Mouse (Mus musculus) midbrain, embryonic 10.5 days (tissue): ENCODE results near the gene Slx1b. TPM values are rescaled to one million over a fixed set of nuclear protein-coding genes. Genes with fewer than 3 reads are reported as not detected.
"Not testable (repeated sequence)": the region's sequence is repeated elsewhere in the genome, so short reads cannot be mapped to it uniquely, and the experiment has no call there.

Source experiments
- DNase-seq: peaks from one replicate; pipeline ENCODE4 v3.0.0-alpha.2; 2017; ENCODE audit warnings: low spot score
- H3K27ac ChIP-seq: fragments of 300-500 bp; sonication (generic); replicated peaks from 2 replicates; pipeline ENCODE4 v1.5.1; 2016; ENCODE audit warnings: mild to moderate bottlenecking
- H3K27me3 ChIP-seq: fragments of 300-500 bp; sonication (generic); 2 replicates; pipeline ENCODE4 v1.6.1; 2016; ENCODE audit warnings: low read depth, mild to moderate bottlenecking; ENCODE audit not compliant: poor library complexity, severe bottlenecking
- H3K36me3 ChIP-seq: fragments of 300-500 bp; sonication (generic); 2 replicates; pipeline ENCODE4 v1.6.1; 2016; ENCODE audit warnings: mild to moderate bottlenecking, moderate library complexity
- H3K4me1 ChIP-seq: fragments of 300-500 bp; sonication (generic); 2 replicates; pipeline ENCODE4 v1.6.1; 2016
- H3K4me3 ChIP-seq: fragments of 300-500 bp; sonication (generic); 2 replicates; pipeline ENCODE4 v1.5.1; 2016; ENCODE audit warnings: mild to moderate bottlenecking, moderate library complexity
- H3K9me3 ChIP-seq: fragments of 300-500 bp; sonication (generic); replicated peaks from 2 replicates; pipeline ENCODE4 v1.6.1; 2016; ENCODE audit warnings: mild to moderate bottlenecking
- WGBS: fragments of 180-500 bp; shearing (Covaris S2); methylation state at CpG from one replicate; pipeline ENCODE4 v1.1.7; 2016; 5-methylcytosine and 5-hydroxymethylcytosine counted together
- polyA plus RNA-seq: library from polyadenylated mRNA; unstranded; fragments of >200 nt; fragmentation: Nextera tagmentation; extraction: Ambion mirVana; gene quantifications from 2 replicates; pipeline ENCODE4 v1.2.1, GENCODE M21; 2016

Gene Slx1b
- polyA plus RNA-seq, 1 experiment from 2014 or later: 14.1 TPM

DNA sequence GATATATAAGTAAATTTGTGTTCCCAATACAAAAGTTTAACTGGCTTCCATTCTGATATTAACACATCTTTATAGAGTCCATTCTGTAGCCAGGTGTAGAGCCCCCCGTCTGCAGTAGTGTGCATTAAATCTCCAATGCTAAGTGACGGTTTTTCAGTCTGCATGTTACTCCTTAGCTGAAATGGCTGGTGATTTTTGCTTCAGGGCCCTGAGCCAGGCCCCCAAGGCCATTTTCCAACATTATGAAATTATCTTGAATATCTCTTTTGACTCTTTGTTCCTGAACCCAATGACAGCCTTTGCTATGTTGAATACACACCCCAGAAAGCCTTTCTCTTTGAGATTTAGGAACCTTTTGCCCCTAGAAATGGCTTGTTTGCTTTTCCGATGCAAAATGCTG is 35.8 kb downstream of the Slx1b start:
- no peaks in the 10 kb centered on the region for H3K9me3 ChIP-seq
- 91% methylated on average over 3 of the region's 3 CpGs for WGBS
- DNase-seq: no peak
- peaks cover 35% of the 10 kb centered on the region for H3K36me3 ChIP-seq
- H3K4me3 ChIP-seq: no peak overlapping the region
- H3K4me1 ChIP-seq: no peaks in the 10 kb centered on the region
- H3K27ac ChIP-seq: no peak overlapping the region
- no peaks in the 10 kb centered on the region for H3K27me3 ChIP-seq

DNA sequence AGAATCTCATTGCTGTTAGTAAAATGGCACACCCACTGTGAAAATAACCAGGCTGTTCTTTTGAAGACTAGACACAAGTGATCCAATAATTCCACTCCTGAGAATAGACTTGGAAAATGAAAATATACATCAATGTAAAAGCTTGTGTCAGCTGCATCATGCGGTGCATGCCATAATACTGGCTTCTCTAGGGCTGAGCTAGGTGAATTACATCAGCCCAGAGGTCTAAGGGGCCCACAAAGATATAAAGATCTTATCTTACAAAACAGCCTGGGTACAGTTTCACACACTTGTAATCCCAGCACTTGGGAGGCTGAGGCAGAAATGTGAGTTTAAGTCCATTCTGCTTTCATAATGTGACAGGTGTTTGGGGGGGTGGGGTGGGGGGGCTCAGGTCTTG is 38.1 kb downstream of the Slx1b start:
- H3K9me3 ChIP-seq: no peaks in the 10 kb centered on the region
- 93% methylated on average over 1 of the region's 1 CpGs for WGBS

DNA sequence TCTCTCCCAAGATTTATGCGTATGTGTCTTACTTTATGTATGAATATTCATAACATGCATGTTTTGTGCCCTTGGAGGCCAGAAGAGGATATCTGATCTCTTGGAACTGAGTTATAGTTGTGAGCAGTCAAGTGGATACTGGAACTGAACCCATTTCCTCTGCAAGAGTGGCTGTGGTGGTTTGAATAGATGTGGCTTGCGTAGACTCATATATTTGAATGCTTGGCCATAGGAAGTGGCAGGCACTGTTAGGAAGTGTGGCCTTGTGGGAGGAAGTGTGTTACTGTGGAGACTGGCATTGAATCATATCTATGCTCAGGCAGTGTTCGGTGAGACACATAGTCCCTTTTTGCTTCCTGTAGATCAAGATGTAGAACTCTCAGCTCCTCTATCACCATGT is 39.9 kb downstream of the Slx1b start:
- H3K27ac ChIP-seq: no peak overlapping the region
- H3K4me1 ChIP-seq: no peaks in the 10 kb centered on the region
- no peaks in the 10 kb centered on the region for H3K27me3 ChIP-seq
- H3K9me3 ChIP-seq: no peaks in the 10 kb centered on the region
- WGBS: 90% methylated on average over 3 of the region's 3 CpGs
- H3K4me3 ChIP-seq: no peak overlapping the region
- no peaks in the 10 kb centered on the region for H3K36me3 ChIP-seq
- DNase-seq: no peak

More for the DNA sequence above, 38.1 kb downstream of the Slx1b start:
- H3K4me1 ChIP-seq: no peaks in the 10 kb centered on the region
- no peaks in the 10 kb centered on the region for H3K27me3 ChIP-seq
- no peak overlapping the region for H3K27ac ChIP-seq
- DNase-seq: no peak
- H3K4me3 ChIP-seq: no peak overlapping the region
- peaks cover 13% of the 10 kb centered on the region for H3K36me3 ChIP-seq

DNA sequence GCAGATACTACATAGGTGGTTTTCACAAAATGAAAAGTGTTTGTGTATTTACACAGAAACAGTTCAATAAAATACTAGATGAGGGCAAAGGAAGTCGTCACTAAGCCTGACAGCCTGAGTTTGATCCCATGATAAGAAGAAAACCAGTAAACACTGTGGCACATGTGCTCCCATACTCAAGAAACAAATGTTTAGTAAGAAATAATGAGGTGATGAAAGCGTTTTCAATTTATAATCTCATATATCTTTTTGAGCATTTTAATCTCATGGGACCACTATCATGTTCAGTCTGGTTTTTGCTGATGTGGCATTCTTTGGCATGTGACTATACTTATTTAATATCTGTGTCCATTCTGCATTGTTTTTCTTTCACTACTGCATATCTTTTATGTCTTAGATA is 41.6 kb downstream of the Slx1b start:
- Histone ChIP-seq H3K27ac (no peak overlapping the region), H3K27me3 (no peaks in the 10 kb centered on the region)
- WGBS: 89% methylated on average over 2 of the region's 2 CpGs

DNA sequence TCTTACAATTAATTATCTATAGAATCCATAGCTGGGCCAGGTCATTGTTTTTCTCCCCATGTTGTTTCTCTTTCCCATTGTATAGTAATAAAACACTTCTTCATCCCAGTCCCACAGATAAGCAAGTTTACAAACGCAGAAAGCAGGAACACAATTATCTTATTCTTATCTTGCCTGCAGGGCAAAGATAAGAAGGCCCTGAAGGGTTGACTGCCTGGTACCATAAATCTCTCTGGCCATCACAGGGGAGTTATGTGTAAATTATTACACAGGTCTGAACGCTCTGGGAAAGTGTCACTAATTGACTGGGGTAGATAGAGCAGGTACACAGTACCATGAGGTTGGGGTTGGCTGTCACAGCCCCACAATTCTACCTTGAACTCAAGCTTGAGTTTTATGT is 44.7 kb downstream of the Slx1b start:
- no peaks in the 10 kb centered on the region for H3K9me3 ChIP-seq
- no peak overlapping the region for H3K27ac ChIP-seq
- no peaks in the 10 kb centered on the region for H3K36me3 ChIP-seq
- 90% methylated on average over 2 of the region's 2 CpGs for WGBS
- H3K27me3 ChIP-seq: no peaks in the 10 kb centered on the region
- no peak for DNase-seq
- peaks cover 12% of the 10 kb centered on the region for H3K4me1 ChIP-seq
- no peak overlapping the region for H3K4me3 ChIP-seq

More for the DNA sequence above, 41.6 kb downstream of the Slx1b start:
- Histone ChIP-seq H3K4me1 (peaks cover 9% of the 10 kb centered on the region), H3K9me3 (no peaks in the 10 kb centered on the region), H3K4me3 (no peak overlapping the region), H3K36me3 (no peaks in the 10 kb centered on the region)
- DNase-seq: no peak

DNA sequence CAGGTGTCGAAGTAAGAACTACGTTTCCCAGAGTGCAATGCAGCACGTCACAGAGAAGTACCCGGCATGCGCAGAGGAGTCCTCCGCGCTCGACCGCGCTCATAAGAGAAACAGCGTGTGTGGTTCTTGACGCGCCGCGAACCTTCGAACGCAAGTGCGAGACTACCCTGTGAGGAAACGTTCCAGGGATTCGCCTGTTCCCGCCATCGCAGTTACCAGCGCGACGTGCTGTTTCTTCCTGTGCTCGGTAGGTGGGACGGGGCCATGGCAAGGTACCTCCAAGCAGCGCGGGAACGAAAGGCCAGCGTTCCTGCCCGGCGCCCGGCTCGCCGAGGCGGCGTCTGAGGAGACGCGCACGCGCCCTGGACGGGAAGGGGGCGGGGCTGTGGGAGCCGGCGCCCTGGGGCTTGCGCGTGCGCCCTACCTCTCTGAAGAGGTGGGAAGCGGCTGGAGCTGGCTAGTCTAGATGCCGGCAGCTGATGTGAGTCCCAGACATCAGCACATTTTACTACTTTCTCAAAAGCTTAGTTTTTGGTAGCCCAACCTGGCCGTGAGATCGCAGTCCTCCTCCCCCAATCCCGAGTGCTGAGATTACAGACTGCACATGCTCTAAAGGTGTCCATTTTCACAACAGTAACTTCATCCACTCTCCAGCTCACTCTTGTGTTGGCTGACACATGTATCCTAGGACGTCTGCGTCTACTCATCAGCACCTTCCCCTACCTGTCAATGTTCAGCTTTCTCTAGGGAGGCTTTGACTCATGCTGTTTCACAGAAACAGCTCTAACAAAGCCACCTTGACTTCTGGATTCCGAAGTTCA is 46.1 kb downstream of the Slx1b start, which contains the start of gene Sgf29:
TSS of gene Sgf29 (plus strand) at position 79 of the 821 bp plus-strand sequence.
- 1% methylated on average over 57 of the region's 57 CpGs for WGBS
- peak; percentile 93 for DNase-seq
- H3K4me3 ChIP-seq: peak within 1 kb of the TSS; percentile 73
- H3K27me3 ChIP-seq: no peaks in the 10 kb centered on the region
- peaks cover 12% of the 10 kb centered on the region for H3K4me1 ChIP-seq
- no peaks in the 10 kb centered on the region for H3K36me3 ChIP-seq
- peak within 1 kb of the TSS; percentile 94 for H3K27ac ChIP-seq
- H3K9me3 ChIP-seq: no peaks in the 10 kb centered on the region

DNA sequence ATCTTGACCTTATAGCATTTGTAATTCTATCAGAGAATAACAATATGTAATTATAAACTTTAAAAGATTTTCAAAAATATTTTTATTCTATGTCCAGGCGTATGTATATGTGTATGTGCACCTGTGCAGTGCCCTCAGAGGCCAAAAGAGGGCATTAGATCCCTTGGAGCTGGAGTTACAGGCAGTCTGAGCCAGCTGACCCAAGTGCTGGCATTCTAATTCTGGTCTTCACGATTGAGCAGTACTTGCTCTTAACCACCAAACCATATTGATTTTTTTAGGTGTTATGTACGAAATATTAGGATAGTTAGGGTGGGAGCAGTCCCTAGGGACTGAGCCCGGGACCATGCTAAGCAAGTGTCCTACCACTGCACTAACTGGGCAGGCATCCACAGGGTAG is 47.1 kb downstream of the Slx1b start:
- 78% methylated on average over 4 of the region's 4 CpGs for WGBS
- Histone ChIP-seq H3K4me1 (peaks cover 12% of the 10 kb centered on the region), H3K36me3 (no peaks in the 10 kb centered on the region), H3K27ac (no peak overlapping the region), H3K4me3 (peak overlapping the region; percentile 73), H3K9me3 (no peaks in the 10 kb centered on the region), H3K27me3 (no peaks in the 10 kb centered on the region)
- no peak for DNase-seq

DNA sequence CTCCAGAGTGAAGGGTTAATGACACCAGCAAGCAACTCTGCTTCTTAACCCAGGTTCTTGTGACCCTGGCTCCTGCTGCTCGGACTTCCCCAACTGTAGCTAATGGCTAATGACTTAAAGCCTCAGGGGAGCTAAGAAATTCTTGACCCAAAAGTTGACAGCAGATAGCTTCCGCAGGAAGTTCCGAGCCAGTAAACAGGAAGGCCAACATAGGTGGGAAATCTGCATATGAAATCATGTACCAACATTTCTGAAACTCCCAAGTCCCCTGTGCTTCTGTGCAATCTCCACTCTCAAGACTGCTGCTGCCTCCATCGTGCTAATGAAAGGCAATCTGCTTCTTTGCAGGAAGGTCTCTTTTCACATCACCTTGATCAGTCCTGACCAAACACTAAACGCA is 49.9 kb downstream of the Slx1b start:
- Histone ChIP-seq H3K27me3 (no peaks in the 10 kb centered on the region), H3K4me3 (no peak overlapping the region), H3K27ac (no peak overlapping the region), H3K4me1 (peaks cover 12% of the 10 kb centered on the region), H3K36me3 (no peaks in the 10 kb centered on the region), H3K9me3 (no peaks in the 10 kb centered on the region)
- 72% methylated on average over 5 of the region's 5 CpGs for WGBS
- no peak for DNase-seq

DNA sequence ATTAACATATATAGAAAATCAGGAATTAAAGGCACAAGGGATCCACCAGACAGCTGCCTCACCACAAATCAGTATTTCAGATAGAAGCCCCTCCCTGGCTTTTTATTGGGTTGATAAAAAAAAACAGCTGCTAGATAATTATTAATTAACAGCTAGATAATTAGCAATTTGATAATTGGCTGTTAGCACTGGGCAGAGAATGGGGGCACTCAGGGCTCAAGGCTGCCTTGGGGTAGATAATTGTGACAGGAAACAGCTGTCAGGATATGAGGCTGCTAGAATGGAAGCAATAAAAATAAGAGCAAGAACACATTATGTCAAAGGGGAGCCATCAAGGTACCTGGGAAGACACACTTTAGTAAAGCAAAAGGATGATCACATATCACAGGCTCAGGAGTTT is 50.7 kb downstream of the Slx1b start:
- H3K9me3 ChIP-seq: no peaks in the 10 kb centered on the region
- H3K36me3 ChIP-seq: no peaks in the 10 kb centered on the region
- no peaks in the 10 kb centered on the region for H3K27me3 ChIP-seq
- H3K4me1 ChIP-seq: peaks cover 7% of the 10 kb centered on the region
- no peak for DNase-seq
- no peak overlapping the region for H3K27ac ChIP-seq
- no peak overlapping the region for H3K4me3 ChIP-seq

DNA sequence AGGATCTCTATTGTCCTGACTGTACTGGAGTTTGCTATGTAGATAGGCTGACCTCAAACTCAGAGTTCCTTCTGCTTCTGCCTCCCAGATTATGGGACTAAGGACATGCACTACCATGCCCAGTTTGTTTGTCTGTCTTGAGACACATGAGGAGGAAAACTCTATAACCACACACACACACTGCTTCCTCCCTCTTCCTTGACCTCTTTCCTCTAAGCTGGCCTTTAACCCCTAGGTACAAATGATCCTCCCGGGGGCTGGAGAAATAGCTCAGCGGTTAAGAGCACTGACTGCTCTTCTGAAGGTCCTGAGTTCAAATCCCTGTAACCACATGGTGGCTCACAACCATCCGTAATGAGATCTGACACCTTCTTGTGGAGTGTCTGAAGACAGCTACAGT is 51.2 kb downstream of the Slx1b start:
- 78% methylated on average over 3 of the region's 3 CpGs for WGBS
- Histone ChIP-seq H3K27me3 (no peaks in the 10 kb centered on the region), H3K9me3 (no peaks in the 10 kb centered on the region), H3K4me1 (0 out of 2 replicates have a peak, but pooled peaks cover 4% of the 10 kb centered on the region), H3K27ac (no peak overlapping the region), H3K36me3 (no peaks in the 10 kb centered on the region), H3K4me3 (no peak overlapping the region)
- DNase-seq: no peak

DNA sequence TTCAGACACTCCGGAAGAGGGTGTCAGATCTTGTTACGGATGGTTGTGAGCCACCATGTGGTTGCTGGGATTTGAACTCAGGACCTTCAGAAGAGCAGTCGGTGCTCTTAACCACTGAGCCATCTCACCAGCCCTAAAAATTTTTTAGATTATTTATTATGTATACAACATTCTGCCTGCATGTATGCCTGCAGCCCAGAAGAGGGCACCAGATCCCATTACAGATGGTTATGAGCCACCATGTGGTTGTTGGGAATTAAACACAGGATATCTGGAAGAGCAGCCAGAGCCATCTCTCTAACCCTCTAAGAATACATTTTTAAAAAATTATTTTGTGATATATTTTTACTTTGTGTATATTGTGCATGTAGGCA is 52.4 kb downstream of the Slx1b start:
- not testable (repeated sequence) for DNase-seq, H3K9me3 ChIP-seq, H3K27me3 ChIP-seq, H3K4me1 ChIP-seq, H3K36me3 ChIP-seq, H3K4me3 ChIP-seq, H3K27ac ChIP-seq
- 75% methylated on average over 3 of the region's 3 CpGs for WGBS

DNA sequence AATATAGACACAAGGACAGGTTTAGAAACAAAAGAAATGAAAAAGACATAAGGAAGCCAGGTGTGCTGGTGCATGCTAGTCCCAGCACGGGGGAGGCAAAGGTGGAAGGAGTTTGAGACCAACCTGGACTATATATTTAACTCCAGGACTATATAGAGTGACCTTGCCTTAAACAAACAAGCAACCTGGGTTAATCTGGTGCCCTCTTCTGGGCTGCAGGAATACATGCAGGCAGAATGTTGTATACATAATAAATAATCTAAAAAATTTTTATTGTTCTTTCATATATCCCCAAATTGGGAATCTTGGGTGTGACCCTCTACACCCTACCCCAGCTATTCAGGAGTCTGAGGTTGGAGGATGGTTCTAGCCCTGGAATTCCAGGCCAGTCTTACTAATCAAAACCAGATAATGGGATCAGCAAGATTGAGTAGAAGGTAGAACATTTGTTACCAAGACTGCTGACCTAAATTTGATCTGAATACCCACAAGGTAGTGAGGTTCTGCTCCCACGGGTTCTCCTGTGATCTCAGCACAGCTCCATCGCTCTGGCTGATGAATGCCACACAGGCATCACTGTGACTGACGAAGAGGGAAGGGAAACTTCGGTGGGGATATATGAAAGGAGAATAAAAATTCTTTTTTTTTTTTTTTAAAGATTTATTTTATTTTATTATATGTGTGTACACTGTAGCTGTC is 52.9 kb downstream of the Slx1b start:
- no peaks in the 10 kb centered on the region for H3K27me3 ChIP-seq
- no peaks in the 10 kb centered on the region for H3K9me3 ChIP-seq
- H3K4me1 ChIP-seq: no peaks in the 10 kb centered on the region
- no peak for DNase-seq
- no peak overlapping the region for H3K4me3 ChIP-seq
- WGBS: 73% methylated on average over 5 of the region's 5 CpGs
- no peaks in the 10 kb centered on the region for H3K36me3 ChIP-seq
- no peak overlapping the region for H3K27ac ChIP-seq
